Mouse (Mus musculus) hindbrain, postnatal 0 days (tissue): Measurements from ENCODE around the gene Kmt2d. TPM values are rescaled to one million over a fixed set of nuclear protein-coding genes. Genes with fewer than 3 reads are reported as not detected.

Source experiments
- ATAC-seq: fragments of 200-750 bp; cut with Nextera tagmentation; 2 replicates; pipeline ENCODE4 v1.8.0; 2017; ENCODE audit warnings: mild to moderate bottlenecking, moderate TSS enrichment, moderate library complexity
- DNase-seq: peaks from one replicate; pipeline ENCODE4 v3.0.0-alpha.2; 2015; ENCODE audit warnings: low spot score
- H3K27ac ChIP-seq: fragments of 300-500 bp; sonication (generic); 2 replicates; pipeline ENCODE4 v1.5.1; 2014; ENCODE audit warnings: mild to moderate bottlenecking
- H3K27me3 ChIP-seq: fragments of 300-500 bp; sonication (generic); 2 replicates; pipeline ENCODE4 v1.6.1; 2014; ENCODE audit warnings: low read length, mixed read lengths; ENCODE audit not compliant: insufficient read depth
- H3K36me3 ChIP-seq: fragments of 300-500 bp; sonication (generic); 2 replicates; pipeline ENCODE4 v1.6.1; 2014; ENCODE audit warnings: low read length, mixed read lengths; ENCODE audit not compliant: insufficient read depth
- H3K4me1 ChIP-seq: fragments of 300-500 bp; sonication (generic); 2 replicates; pipeline ENCODE4 v1.6.1; 2014; ENCODE audit warnings: antibody characterized with exemption, low read length, mixed read lengths; ENCODE audit not compliant: insufficient read depth
- H3K4me2 ChIP-seq: fragments of 300-500 bp; sonication (generic); 2 replicates; pipeline ENCODE4 v1.6.1; 2014; ENCODE audit warnings: low read depth, mild to moderate bottlenecking, low read length, moderate library complexity, mixed read lengths
- H3K4me3 ChIP-seq: fragments of 300-500 bp; sonication (generic); 2 replicates; pipeline ENCODE4 v1.5.1; 2014; ENCODE audit warnings: low read length
- H3K9ac ChIP-seq: fragments of 300-500 bp; sonication (generic); replicated peaks from 2 replicates; pipeline ENCODE4 v1.6.1; 2014; ENCODE audit warnings: mild to moderate bottlenecking, low read length, moderate library complexity, mixed read lengths
- H3K9me3 ChIP-seq: fragments of 300-500 bp; sonication (generic); 2 replicates; pipeline ENCODE4 v1.6.1; 2016; ENCODE audit warnings: low read length, mixed read lengths
- CTCF ChIP-seq: IDR thresholded peaks from 2 replicates; pipeline ENCODE4 v1.5.1; 2016; ENCODE audit warnings: antibody characterized with exemption, control low read depth, low read depth
- WGBS: fragments of 180-500 bp; shearing (Covaris S2); extraction: QIAGEN DNeasy Blood & Tissue Kit; methylation state at CpG from one replicate; pipeline ENCODE4 v1.1.7; 2014; 5-methylcytosine and 5-hydroxymethylcytosine counted together
- polyA plus RNA-seq: library from polyadenylated mRNA; unstranded; fragments of >200 nt; fragmentation: Nextera tagmentation; extraction: Ambion mirVana; gene quantifications from 2 replicates; pipeline ENCODE4 v1.2.1, GENCODE M21; 2015
- total RNA-seq: library from RNA; depleted of rRNA; stranded (reverse); fragments of >200 nt; gene quantifications from 2 replicates; pipeline ENCODE4 v1.2.3, GENCODE M21; 2014

The Kmt2d gene
- total and polyA plus RNA-seq, 2 experiments from 2014 or later: 7.4 to 27.7 TPM

DNA sequence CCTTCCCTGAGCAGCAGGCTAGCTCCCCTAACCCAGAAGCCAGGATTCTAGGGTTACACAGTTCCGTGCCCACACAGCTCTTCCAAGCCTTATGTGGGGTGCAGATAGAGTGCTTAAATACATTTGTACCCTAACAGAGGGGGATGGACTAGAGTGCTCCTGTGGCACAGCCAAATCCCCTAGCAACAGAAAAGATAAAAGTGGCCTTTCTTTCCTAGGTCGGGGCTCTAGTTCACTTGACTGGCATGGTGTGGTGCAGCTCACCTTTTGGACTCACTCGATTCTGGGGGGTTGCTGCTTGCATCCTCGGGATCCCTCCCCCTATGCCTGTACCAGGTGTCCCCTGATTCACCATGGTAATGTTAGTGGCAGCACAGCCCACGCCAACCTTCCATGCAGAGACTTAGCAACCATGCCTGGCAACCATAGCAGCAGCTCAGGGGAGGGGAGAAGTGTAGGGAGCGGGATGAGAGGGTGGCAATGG lies 62.3 kb downstream of the Kmt2d start:
- WGBS: 7% methylated on average over 6 of the region's 6 CpGs
- TF ChIP-seq CTCF: no peak
- DNase-seq: peak; percentile 45
- H3K4me2 ChIP-seq: peak overlapping the region; percentile 70
- no peak overlapping the region for H3K27ac ChIP-seq
- no peaks in the 10 kb centered on the region for H3K9me3 ChIP-seq
- peak overlapping the region; percentile 50; the same call in 1 of the 2 replicates for H3K4me3 ChIP-seq
- peak overlapping the region; percentile 34; the same call in 1 of the 2 replicates for H3K9ac ChIP-seq
- H3K27me3 ChIP-seq: peaks cover 42% of the 10 kb centered on the region
- peaks cover 25% of the 10 kb centered on the region; the same call in 1 of the 2 replicates for H3K4me1 ChIP-seq
- 0 out of 2 replicates have a peak, but pooled peaks cover under 1% of the 10 kb centered on the region for H3K36me3 ChIP-seq
- ATAC-seq: no peak

DNA sequence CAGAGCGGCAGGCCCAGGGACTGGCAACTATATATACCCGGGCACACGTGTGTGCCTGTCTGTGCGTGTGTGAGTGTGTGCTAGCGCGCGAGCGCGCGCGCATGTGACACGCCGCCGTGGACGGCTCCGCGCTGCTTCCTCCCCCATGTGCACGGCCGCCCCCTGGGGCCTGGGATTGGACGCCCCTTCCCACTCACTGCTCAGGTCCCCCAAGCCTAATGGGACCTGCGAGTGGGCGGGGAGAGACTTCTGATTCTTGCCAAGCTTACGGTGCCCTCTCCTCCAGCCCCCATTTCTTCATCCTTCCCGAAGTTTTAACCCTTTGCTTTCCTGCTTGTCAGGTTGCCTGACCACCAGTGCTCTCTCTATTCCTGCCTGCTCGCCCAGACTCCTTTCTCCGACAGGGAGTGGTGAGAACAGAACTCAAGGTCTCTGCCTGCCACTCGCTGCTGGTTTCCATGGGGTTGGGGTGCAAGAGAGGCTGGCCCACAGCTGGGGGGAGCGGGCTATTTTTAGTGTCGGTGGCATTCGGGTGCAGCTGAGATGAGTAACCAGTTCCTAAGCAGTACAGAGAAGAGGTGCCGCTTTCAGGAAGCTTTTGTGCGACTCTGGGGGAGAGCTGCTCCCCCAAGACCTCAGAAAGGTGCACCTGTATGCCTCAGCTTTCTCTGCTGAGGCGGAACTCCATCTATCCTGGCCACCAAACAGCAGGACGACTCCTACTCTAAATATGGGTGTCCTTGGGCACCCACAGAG lies 62.9 kb downstream of the Kmt2d start:
- H3K27me3 ChIP-seq: peaks cover 48% of the 10 kb centered on the region
- no peak overlapping the region for H3K27ac ChIP-seq
- peak overlapping the region; percentile 34 for H3K9ac ChIP-seq
- H3K4me2 ChIP-seq: peak overlapping the region; percentile 70
- H3K4me3 ChIP-seq: peak overlapping the region; percentile 50
- DNase-seq (peak; percentile 85), ATAC-seq (peak; percentile 58)
- H3K9me3 ChIP-seq: no peaks in the 10 kb centered on the region
- H3K36me3 ChIP-seq: no peaks in the 10 kb centered on the region
- H3K4me1 ChIP-seq: peaks cover 25% of the 10 kb centered on the region; the same call in 1 of the 2 replicates
- no peak for TF ChIP-seq CTCF
- WGBS: under 1% methylated on average over 33 of the region's 34 CpGs

DNA sequence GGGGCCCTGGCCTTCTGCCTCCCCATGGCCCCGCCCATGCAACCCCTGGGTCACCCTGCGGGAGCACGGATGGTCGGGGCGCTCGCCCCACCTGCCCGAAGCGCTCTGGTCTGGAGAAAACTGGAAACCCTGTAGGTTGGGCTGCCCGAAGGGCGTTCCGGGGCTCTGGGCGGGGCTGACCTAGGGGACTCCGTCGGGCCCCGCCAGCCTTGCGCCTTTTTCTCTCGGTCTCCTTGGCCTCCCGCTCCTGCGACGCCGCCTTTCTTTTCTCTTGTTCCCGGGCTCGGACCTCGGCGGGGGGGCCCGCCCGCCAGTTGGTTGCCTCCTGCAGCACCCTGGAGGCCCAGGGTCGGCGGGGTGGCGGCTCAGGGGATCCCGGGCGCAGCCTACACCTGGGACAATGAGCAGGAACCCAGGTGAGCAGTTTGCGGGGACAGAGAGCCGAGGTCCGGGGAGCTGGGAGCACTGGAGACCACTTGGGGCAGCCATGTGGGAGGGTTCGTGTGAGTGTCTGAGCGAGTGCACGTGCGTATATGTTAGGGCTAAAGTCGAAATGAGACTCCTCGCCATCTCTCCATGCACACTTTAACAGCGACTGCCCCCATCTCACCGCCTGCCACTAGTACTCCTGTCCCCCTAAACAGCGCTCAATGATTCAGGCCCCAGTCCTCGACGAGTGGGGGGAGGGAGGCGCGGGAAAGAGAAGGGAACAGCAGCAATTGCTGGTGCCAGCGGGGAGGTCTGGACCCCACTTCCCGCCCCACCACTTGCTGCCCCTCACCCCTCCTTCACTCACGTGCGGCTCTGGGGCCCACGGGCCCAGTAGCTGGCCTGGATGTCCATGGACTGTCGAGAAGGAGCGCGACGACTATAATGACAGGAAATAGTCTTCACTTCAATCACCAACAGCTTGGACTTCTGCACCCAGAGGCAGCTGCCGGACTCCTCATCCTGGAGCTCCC lies 63.9 kb downstream of the Kmt2d start:
- H3K9ac ChIP-seq: peak overlapping the region; percentile 34; the same call in 1 of the 2 replicates
- H3K4me3 ChIP-seq: peak overlapping the region; percentile 50
- H3K9me3 ChIP-seq: no peaks in the 10 kb centered on the region
- H3K36me3 ChIP-seq: no peaks in the 10 kb centered on the region
- 1% methylated on average over 55 of the region's 58 CpGs for WGBS
- peaks cover 25% of the 10 kb centered on the region; the same call in 1 of the 2 replicates for H3K4me1 ChIP-seq
- ATAC-seq: no peak
- H3K27ac ChIP-seq: no peak overlapping the region
- DNase-seq: no peak
- TF ChIP-seq CTCF: no peak
- H3K27me3 ChIP-seq: peaks cover 58% of the 10 kb centered on the region
- H3K4me2 ChIP-seq: peak overlapping the region; percentile 70

DNA sequence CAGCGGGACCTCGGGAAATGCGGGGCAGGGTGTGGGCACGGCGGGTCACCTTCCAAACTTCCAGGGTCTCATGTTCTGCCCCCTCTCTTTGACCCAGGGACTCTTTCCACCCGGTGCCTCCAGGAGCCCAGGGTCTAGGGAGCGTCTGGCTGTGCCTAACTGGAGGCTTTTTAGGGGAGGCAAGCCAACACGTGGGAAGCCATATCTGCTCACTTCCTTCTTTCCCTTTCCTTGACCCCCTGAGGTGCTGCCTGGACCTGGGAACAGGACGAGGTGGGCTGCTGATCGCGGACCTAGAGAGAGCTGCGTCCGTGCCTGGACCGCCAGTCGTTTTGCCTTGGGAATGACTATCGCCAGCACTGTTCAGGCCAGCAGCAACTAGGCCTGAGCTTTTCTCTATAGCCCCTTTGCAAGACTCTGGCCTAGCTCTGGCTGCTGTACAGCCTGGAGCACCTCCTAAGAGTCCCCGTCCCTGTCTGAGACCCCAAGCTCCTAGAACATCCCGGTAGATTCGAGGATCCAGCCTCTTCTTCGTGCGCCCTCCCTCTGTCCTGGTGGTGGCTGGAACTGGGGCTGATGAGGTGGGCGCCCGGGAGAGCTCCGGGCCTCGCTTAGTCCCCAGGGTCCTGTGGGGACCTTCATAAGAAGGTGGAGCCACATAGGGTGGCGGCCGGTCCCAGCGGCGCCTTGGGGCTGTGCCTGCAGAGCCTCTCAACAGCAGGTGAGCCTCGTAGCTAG lies 64.8 kb downstream of the Kmt2d start:
- Histone ChIP-seq H3K9me3 (no peaks in the 10 kb centered on the region), H3K9ac (no peak overlapping the region), H3K27me3 (peaks cover 64% of the 10 kb centered on the region), H3K4me3 (peak overlapping the region; percentile 50), H3K27ac (no peak overlapping the region), H3K4me1 (peaks cover 25% of the 10 kb centered on the region; the same call in 1 of the 2 replicates), H3K4me2 (peak overlapping the region; percentile 85), H3K36me3 (no peaks in the 10 kb centered on the region)
- WGBS: 12% methylated on average over 30 of the region's 30 CpGs
- TF ChIP-seq CTCF: no peak
- DNase-seq: no peak
- ATAC-seq: no peak

DNA sequence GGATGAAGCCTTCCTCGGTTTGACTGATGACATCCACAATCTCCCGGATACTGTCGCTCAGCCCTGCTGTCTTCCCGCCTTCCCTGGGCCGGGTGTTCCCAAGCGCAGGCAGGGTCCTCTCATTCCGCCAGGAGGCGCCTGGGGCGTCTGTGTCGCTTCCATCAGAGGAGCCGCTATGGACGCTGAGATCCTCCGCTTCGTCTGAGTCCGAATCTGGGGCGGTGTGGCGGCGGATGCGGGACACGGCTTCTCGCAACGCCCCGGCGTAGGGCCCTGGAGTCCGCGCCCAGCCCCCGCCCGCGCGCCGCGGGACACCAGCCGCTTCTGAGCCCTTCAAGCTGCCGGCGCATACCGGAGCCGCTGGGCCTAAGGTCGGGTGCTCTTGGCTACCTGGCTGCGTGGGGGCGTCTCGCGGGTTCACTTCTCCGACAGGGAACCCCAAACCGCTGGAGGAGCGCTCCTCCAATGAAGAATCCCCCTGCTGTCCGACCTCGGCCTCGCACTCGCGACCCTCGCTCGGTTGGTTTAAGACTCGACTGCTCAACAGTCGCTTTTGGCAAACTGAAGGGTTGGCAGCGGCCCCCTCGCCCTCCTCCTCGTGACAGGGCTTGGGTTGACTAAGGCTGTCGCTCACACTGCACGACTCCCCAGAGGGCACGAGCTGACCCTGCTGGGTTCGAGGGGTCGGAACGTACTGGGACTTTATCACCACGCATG lies 65.5 kb downstream of the Kmt2d start:
- H3K4me3 ChIP-seq: peak overlapping the region; percentile 47
- DNase-seq (peak; percentile 85), ATAC-seq (peak; percentile 61)
- H3K36me3 ChIP-seq: no peaks in the 10 kb centered on the region
- H3K4me2 ChIP-seq: peak overlapping the region; percentile 85
- H3K9me3 ChIP-seq: no peaks in the 10 kb centered on the region
- peaks cover 25% of the 10 kb centered on the region; the same call in 1 of the 2 replicates for H3K4me1 ChIP-seq
- peaks cover 71% of the 10 kb centered on the region for H3K27me3 ChIP-seq
- H3K27ac ChIP-seq: no peak overlapping the region
- TF ChIP-seq CTCF: peak; percentile 75
- H3K9ac ChIP-seq: peak overlapping the region; percentile 49
- WGBS: 1% methylated on average over 57 of the region's 64 CpGs
